Mouse (Mus musculus): Measurements from ENCODE around the gene Slc25a22.

Slc25a22 gene

DNA sequence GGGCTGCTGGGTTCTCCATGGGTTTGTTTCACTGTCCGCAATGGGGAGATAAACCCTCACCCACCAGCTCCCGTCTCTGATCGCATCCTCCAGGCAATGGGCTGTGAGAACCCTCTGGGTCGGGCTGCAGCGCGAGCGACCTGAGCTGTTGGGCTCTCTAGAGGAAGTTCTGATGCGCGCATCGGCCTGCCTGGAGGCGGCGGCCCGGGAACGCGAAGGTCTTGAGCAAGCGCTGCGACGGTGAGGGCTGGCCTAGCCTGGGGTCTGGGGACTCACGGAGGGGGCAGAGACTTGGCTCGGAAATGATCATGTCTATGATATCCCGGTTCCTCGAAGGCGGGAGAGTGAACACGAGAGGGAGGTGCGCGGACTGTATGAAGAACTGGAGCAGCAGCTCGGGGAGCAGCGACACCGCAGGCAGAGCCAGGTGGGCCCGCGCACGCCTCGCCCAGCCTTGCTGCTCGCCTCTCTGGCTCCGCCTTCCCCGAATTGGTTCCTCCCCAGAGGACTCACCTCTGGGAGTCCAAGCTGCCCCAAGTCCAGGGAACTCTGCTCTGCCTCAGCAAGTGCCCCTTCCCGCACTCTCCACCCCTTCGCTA, 27.0 kb upstream of the Slc25a22 start:
- no peaks in the 10 kb centered on the region for H3K9me3 ChIP-seq (ENCODE audit: low read length)
- TF ChIP-seq POU5F1 (IDR thresholded peaks at IDR 0.05; ENCODE audit: borderline replicate concordance, low read length) (no peak), NANOG (IDR thresholded peaks at IDR 0.05; ENCODE audit: borderline replicate concordance, low read length) (no peak), CTCF (conservative IDR thresholded peaks at IDR 0.05; ENCODE audit: low read length) (no peak)
- H3K4me1 ChIP-seq (replicated peaks; ENCODE audit: low read depth, low read length), result peaks cover 90% of the 10 kb centered on the region

DNA sequence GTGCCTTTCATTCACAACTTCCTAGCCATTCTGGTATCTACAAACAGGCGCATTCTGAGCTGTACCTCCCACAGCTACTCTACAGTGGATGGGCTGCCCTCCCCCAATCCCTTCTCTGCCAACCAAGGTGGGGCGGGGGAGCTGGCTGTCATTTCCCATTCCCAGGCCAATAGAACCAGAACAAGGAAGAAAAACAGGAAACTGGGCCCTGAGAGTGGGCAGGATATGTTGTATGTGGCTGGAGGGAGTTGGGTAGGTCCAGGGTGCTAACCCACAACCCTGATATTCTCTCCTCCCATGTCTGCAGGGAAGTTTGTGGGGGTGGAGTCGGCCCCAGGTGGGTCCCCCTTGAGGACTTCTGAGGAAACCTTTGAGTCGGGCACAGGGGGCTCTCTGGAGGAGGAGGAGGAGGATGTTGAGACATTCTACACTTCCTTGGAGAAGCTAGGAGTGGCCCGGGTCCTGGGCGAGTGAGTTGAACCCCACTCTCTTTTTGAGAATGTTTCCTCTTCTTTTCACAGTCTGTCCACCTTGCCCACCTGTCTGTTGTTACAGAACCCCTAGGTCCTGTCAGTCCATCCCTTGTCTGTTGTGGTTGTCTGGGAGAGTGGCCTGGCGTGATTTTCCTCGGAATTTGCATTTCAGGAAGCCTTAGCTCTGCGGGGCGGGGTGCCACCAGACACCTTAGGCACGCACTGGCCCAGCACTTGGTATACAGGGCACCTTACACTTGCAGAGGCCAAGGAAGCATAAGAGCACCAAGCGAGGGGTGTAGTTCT, 26.3 kb upstream of the Slc25a22 start:
- TF ChIP-seq CTCF (conservative IDR thresholded peaks at IDR 0.05; ENCODE audit: low read length), result no peak
- no peak for TF ChIP-seq POU5F1 (IDR thresholded peaks at IDR 0.05; ENCODE audit: borderline replicate concordance, low read length)
- no peak for TF ChIP-seq NANOG (IDR thresholded peaks at IDR 0.05; ENCODE audit: borderline replicate concordance, low read length)
- Histone ChIP-seq H3K4me1 (replicated peaks; ENCODE audit: low read depth, low read length) (peaks cover 90% of the 10 kb centered on the region), H3K4me3 (replicated peaks; ENCODE audit: low read length) (peak overlapping the region; percentile 72), H3K36me3 (ENCODE audit: insufficient read depth, low read length) (peaks cover 2% of the 10 kb centered on the region), H3K27me3 (ENCODE audit: insufficient read depth, low read length) (peaks cover 68% of the 10 kb centered on the region), H3K9me3 (ENCODE audit: low read length) (no peaks in the 10 kb centered on the region)

More for the DNA sequence above, 27.0 kb upstream of the Slc25a22 start:
- peaks cover 8% of the 10 kb centered on the region for H3K36me3 ChIP-seq (ENCODE audit: insufficient read depth, low read length)
- H3K27me3 ChIP-seq (ENCODE audit: insufficient read depth, low read length), result peaks cover 66% of the 10 kb centered on the region
- H3K4me3 ChIP-seq (replicated peaks; ENCODE audit: low read length), result peak overlapping the region; percentile 72

DNA sequence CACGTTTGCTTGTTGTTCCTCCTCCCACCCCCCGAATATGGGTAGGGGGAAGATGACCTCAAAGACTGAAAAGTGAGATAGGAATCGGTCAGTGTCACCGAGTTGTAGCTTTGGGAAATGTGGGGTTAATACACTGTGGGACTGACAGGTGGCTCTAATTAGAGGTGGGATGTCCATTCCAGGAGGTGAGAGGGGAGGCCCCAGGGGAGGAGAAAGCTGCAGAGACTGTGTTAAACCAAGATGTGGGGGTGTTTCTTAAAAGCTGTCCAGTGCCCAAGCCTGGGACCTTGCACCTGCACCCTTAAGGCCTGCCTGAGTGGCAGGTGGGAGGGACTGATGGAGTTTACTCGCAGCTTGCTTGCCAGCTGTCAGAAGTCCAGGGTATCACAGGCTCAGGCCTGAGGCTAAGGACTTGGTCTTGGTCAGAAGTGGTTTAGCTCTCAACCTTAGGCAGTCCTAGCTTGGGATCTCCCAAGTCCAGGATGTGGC, 24.7 kb upstream of the Slc25a22 start:
- Histone ChIP-seq H3K4me3 (replicated peaks; ENCODE audit: low read length) (peak overlapping the region; percentile 76), H3K36me3 (ENCODE audit: insufficient read depth, low read length) (peaks cover 12% of the 10 kb centered on the region), H3K9me3 (ENCODE audit: low read length) (no peaks in the 10 kb centered on the region), H3K27me3 (ENCODE audit: insufficient read depth, low read length) (peaks cover 73% of the 10 kb centered on the region), H3K4me1 (replicated peaks; ENCODE audit: low read depth, low read length) (peaks cover 90% of the 10 kb centered on the region)
- TF ChIP-seq POU5F1 (IDR thresholded peaks at IDR 0.05; ENCODE audit: borderline replicate concordance, low read length), result no peak
- TF ChIP-seq NANOG (IDR thresholded peaks at IDR 0.05; ENCODE audit: borderline replicate concordance, low read length), result no peak
- TF ChIP-seq CTCF (conservative IDR thresholded peaks at IDR 0.05; ENCODE audit: low read length), result no peak

DNA sequence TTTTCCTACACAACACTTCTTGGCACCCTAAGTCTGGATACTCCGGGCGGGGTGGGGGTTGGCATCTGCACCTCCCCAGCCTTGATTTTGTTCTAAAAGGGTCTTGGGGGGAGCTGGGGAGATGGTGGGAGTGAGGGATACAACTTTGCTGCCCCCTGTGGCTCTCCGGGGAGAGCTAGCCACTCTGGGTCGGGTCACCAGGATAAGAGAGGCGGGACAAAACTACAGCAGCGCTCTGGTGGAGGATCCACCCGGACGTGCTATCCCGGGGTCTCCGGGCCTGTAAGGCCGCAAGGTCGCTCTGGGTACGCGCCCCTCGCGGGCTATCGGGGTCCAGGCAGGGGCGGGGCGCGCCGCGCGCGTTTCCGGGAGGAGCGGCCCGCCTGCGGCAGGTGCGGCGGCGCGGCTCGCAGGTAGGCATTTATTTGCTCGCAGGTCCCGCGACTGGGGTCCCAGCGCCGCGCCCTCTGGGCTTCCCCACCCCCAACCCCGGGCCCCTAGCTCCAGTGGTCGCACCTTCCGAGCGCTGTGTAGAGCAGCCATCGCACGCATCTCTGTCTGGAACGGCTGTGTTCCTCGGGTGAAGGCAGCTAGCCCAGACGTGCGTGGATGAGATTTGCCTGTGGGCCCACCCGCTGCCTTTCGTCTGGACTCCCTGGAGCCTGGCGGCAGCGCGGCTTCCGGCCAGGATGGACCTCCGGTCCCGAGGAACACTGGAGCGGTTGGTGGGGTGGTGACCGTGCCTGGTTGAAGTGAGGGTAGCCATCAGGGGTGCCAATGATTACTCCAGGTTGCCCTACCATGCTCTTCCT, 24.0 kb upstream of the Slc25a22 start:
- peaks cover 17% of the 10 kb centered on the region for H3K36me3 ChIP-seq (ENCODE audit: insufficient read depth, low read length)
- H3K4me3 ChIP-seq (replicated peaks; ENCODE audit: low read length), result peak overlapping the region; percentile 76
- no peaks in the 10 kb centered on the region for H3K9me3 ChIP-seq (ENCODE audit: low read length)
- peaks cover 77% of the 10 kb centered on the region for H3K27me3 ChIP-seq (ENCODE audit: insufficient read depth, low read length)
- TF ChIP-seq NANOG (IDR thresholded peaks at IDR 0.05; ENCODE audit: borderline replicate concordance, low read length) (no peak), POU5F1 (IDR thresholded peaks at IDR 0.05; ENCODE audit: borderline replicate concordance, low read length) (no peak), CTCF (conservative IDR thresholded peaks at IDR 0.05; ENCODE audit: low read length) (no peak)
- peaks cover 93% of the 10 kb centered on the region for H3K4me1 ChIP-seq (replicated peaks; ENCODE audit: low read depth, low read length)

DNA sequence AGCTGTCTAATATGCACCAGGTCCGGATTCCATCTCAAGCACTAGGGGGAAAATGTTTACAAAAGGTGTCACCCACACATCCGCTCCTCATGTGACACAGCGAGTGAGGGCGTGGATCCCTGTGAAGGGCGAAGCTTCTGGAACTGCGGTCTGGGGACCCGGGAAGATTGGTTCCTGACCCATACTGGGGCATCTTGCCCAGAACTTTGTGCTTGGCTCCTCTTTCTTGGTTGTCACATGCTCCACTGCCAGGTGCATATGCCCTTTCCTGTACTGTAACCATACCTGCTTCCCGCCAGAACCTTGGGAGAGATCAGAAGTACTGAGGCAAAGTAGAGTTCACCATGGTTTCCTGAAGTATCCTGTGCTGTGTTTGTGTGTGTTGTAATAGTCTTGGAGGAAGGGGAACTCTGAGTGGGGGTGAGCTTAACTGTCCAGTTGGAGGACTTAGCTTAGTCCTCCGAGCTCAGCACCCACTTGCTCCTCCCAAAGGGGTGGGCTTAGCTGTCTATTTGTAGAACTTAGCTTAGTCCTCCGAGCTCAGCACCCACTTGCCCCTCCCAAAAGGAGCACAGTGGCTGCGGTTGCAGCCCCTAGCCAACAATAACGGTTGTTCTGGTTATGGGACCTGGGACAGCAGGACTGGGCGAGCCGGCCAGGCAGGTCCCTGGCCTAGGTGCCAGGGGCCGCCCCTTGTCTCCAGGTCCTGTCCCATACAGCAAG, 22.9 kb upstream of the Slc25a22 start, which contains the start of gene Cracr2b:
Gene Cracr2b (plus strand): TSS at position 704 of the 723 bp plus-strand sequence.
- H3K4me3 ChIP-seq (replicated peaks; ENCODE audit: low read length), result peak within 1 kb of the TSS; percentile 76
- H3K27me3 ChIP-seq (ENCODE audit: insufficient read depth, low read length), result peaks cover 73% of the 10 kb centered on the region
- H3K9me3 ChIP-seq (ENCODE audit: low read length), result no peaks in the 10 kb centered on the region
- no peak for TF ChIP-seq CTCF (conservative IDR thresholded peaks at IDR 0.05; ENCODE audit: low read length)
- TF ChIP-seq NANOG (IDR thresholded peaks at IDR 0.05; ENCODE audit: borderline replicate concordance, low read length), result no peak
- TF ChIP-seq POU5F1 (IDR thresholded peaks at IDR 0.05; ENCODE audit: borderline replicate concordance, low read length), result no peak
- peaks cover 17% of the 10 kb centered on the region for H3K36me3 ChIP-seq (ENCODE audit: insufficient read depth, low read length)
- H3K4me1 ChIP-seq (replicated peaks; ENCODE audit: low read depth, low read length), result peaks cover 93% of the 10 kb centered on the region

DNA sequence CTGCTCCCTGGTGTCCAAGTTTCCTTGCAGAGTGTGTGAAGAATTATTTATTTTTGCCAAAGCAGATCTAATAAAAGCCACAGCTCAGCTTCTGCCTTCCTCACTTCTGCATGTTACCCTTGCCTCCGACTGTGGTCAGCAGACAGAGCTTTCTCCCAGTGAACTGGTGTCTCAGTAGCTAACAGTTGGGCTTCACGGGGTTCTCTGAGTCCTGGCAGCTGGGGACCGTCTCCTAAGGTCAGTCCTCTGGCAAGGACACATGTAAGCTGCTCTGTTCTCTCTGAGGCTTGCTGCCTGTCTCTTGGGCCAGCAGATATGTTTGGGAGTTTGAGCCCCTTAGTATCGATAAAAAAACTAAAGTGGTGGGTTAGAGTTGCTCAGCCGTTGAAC, 22.3 kb upstream of the Slc25a22 start:
- TF ChIP-seq CTCF (conservative IDR thresholded peaks at IDR 0.05; ENCODE audit: low read length), result no peak
- Histone ChIP-seq H3K36me3 (ENCODE audit: insufficient read depth, low read length) (peaks cover 17% of the 10 kb centered on the region), H3K27me3 (ENCODE audit: insufficient read depth, low read length) (peaks cover 69% of the 10 kb centered on the region), H3K4me1 (replicated peaks; ENCODE audit: low read depth, low read length) (peaks cover 89% of the 10 kb centered on the region), H3K9me3 (ENCODE audit: low read length) (no peaks in the 10 kb centered on the region), H3K4me3 (replicated peaks; ENCODE audit: low read length) (peak overlapping the region; percentile 74)

DNA sequence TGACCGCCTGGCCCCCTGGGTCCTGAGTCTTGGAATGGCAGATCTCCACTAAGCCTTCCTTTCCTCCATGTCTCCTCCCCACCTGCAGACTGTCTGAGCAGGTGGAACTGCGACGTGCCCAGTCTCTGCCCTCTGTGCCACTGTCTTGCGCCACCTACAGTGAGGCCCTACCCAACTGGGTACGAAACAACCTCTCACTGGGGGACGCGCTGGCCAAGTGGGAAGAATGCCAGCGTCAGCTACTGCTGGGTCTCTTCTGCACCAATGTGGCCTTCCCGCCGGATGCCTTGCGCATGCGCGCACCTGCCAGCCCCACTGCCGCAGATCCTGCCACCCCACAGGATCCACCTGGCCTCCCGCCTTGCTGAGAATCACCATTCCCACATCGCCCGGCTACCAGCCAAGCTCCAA, 21.6 kb upstream of the Slc25a22 start:
- Histone ChIP-seq H3K27me3 (ENCODE audit: insufficient read depth, low read length) (peaks cover 62% of the 10 kb centered on the region), H3K4me3 (replicated peaks; ENCODE audit: low read length) (peak overlapping the region; percentile 74), H3K4me1 (replicated peaks; ENCODE audit: low read depth, low read length) (peaks cover 87% of the 10 kb centered on the region), H3K9me3 (ENCODE audit: low read length) (no peaks in the 10 kb centered on the region), H3K36me3 (ENCODE audit: insufficient read depth, low read length) (peaks cover 17% of the 10 kb centered on the region)
- TF ChIP-seq POU5F1 (IDR thresholded peaks at IDR 0.05; ENCODE audit: borderline replicate concordance, low read length) (no peak), CTCF (conservative IDR thresholded peaks at IDR 0.05; ENCODE audit: low read length) (no peak), NANOG (IDR thresholded peaks at IDR 0.05; ENCODE audit: borderline replicate concordance, low read length) (no peak)

Data from E14TG2a.4 (cell line).